Mouse (Mus musculus) 3134 (cell line): ENCODE measurements at regions not wholly inside any gene's neighbourhood (a gene's known extent, or its start where the extent isn't known, plus 50 kb on each side); places are given as distances from the start of the nearest gene placed in this dataset.

Experiments
- DNase-seq: peaks from one replicate; pipeline ENCODE4 v3.0.0-alpha.2; 2011; ENCODE audit warnings: low spot score; ENCODE audit not compliant: insufficient read length; ENCODE audit errors: extremely low read depth

GRCm38 (mm10) chr7:138640492-138641165, 205.2 kb upstream of the Ppp2r2d start:
- DNase-seq, result no peak

DNA sequence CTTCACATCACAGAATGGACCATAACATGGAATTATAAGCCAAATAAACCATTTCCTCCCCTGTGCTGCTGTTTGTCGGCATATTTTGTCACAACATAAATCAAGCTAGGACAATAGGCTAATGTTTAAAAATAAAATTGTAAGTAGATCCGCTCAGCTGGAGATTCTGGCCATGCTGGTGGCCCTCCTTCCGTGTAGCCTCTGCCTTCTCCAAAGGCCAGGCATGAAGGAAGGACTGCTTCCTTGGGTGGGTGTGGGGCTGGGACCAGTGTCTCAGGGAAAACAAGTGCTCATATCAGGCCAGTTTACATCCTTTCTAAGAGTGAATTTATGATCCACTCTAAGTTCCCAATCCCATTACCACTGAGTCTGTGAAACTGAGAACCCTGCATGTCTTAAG, 206.3 kb upstream of the Ppp2r2d start:
- no peak for DNase-seq

GRCm38 (mm10) chr7:138626061-138626460, 219.8 kb upstream of the Ppp2r2d start:
- no peak for DNase-seq

DNA sequence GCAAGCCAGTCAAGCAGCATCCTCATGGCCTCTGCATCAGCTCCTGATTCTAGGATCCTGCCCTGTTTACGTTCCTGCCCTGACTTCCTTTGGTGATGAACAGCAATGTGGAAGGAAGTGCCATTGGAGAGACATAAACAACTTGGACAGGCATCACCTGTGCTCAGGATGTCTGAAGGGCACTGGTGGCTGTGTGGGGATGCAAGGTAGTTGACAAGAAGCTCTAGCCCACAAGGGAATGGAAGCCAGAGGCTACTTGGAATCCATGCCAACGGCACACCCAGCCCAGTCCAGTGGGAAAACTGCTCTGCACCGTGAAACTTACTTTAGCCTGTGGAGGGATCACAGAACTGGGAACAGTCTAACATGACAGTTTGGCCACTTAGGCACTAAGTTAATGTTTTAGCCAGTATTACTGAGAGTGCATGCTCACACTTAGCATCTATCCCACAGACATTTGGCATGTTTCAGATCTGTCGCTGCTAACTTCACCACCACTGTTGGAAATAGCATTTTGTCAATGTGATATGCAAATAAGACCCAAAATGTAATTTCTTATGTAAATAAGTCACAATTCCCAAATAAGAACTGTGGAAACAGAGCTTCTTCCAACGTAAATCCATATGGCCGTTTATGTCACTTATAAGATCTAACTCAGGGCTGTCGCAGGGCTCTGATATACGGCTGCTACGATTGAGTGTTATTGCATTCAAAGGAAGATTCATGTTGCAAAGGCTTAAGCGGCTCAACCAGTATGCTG, 223.5 kb upstream of the Tcerg1l start:
- no peak for DNase-seq

- no peak for DNase-seq
Measured at GRCm38 (mm10) chr7:138620080-138620684, 222.7 kb upstream of the Tcerg1l start.

DNA sequence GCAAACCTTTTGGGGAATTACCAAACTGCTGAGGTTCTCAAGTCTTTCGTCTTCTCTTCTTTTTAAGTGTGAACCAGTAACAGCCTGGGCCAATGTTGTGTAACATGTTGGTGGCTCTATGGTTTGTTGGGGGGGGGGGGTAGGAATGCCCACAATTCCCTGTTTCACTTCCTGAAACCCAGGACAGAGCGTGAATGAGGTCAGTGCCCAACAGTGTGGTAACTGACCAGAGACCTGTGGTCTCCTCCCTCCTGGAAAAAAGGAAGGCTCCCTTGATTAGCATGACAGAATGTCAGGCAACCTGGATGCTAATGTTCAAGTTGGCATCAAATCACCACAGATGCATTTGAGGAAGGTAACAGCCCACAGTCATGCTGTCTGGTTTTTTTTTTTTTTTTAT, 218.9 kb upstream of the Tcerg1l start:
- no peak for DNase-seq

GRCm38 (mm10) chr7:138609605-138610004, 212.1 kb upstream of the Tcerg1l start:
- DNase-seq, result no peak

- DNase-seq, result no peak
Measured at GRCm38 (mm10) chr7:138609124-138609523, 211.6 kb upstream of the Tcerg1l start.

DNA sequence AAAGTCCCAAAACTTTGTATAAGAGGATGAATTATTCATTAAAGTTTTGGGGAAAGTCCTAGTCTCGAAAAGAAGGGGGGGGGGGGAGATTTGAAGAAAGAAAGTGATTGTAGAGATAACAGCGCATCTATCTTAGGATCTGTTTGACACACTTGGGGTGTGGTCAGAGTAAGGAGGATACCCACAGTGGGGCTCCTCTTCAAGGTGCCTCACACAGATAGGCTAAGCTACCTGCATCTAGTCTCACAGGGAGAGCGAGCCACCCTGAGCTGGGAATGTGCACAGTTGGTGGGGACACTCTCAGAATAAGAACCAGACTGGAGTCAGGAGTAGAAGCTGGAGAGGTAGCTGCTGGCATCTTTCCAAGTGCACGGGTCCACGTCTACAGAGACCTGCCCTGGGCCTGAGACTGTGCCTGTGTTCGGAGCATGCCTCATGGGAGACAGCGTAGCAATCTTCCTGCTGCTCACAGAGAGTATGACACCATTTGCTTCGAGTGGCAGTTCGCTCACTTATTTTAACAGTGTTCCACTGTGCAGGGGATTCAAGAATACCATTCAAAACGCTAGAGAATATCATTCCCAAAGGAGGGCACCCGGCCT, 208.9 kb upstream of the Tcerg1l start:
- no peak for DNase-seq

GRCm38 (mm10) chr7:138605923-138606322, 208.4 kb upstream of the Tcerg1l start:
- no peak for DNase-seq

GRCm38 (mm10) chr7:138601749-138602148, 204.2 kb upstream of the Tcerg1l start:
- no peak for DNase-seq

- no peak for DNase-seq
Measured at GRCm38 (mm10) chr7:138593344-138593743, 195.8 kb upstream of the Tcerg1l start.

DNA sequence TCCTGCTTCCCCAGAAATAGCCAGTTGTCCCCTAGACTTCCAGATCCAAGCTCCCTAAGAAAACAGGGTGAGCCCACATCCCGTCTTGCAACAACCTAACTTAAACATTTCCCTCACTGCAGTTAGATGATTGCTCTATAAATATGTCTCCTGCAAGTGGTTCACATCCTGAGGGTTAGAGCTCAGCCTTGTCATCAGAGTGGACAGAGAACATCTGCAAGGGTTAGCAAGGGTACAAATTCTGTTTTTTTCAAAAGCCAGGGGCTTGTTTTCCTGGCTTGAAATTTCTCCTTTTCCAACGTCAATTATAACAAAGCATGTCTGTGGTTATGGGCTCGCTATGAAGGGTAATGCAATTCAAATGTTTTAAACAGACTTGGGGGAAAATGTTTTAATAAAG, 169.8 kb upstream of the Tcerg1l start:
- DNase-seq, result no peak

DNA sequence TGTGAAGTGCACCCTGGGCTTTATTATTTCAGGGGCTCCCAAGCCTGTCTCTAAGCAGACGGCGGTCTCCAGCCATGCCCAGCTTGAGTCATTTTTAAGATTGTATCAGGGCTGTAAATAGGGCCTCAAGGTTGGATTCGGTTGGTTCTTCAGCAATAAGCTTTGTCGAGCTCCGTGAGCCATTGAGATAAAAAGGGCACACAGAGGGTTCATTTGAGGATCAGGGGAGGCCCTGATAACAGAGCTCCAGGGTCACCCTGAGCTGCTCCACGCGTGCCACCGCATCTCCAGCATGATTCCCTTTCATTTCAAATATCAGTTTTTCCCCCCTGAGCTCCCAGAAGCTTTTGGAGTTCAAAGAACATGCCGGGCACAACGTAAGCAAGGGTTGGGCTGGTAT, 154.1 kb upstream of the Tcerg1l start:
- no peak for DNase-seq

DNA sequence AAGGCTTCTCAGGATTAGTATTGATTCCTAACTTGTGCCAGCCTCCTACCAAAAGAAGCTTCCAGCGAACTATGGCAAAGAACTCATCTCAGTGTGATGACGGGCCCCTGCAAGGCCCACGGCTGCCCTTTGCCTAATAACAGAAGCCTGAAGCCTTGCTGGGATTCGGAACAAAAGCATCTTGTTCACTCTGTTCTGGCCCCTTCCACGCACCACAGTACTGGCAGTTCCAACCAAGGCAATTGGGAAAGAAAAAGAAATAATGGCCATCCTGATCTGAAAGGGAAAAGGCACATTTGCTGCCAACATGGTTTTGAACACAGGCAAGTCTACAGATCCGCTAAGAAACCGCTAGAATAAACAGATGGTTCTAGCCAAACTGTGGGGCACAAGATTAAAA, 150.4 kb upstream of the Tcerg1l start:
- no peak for DNase-seq

DNA sequence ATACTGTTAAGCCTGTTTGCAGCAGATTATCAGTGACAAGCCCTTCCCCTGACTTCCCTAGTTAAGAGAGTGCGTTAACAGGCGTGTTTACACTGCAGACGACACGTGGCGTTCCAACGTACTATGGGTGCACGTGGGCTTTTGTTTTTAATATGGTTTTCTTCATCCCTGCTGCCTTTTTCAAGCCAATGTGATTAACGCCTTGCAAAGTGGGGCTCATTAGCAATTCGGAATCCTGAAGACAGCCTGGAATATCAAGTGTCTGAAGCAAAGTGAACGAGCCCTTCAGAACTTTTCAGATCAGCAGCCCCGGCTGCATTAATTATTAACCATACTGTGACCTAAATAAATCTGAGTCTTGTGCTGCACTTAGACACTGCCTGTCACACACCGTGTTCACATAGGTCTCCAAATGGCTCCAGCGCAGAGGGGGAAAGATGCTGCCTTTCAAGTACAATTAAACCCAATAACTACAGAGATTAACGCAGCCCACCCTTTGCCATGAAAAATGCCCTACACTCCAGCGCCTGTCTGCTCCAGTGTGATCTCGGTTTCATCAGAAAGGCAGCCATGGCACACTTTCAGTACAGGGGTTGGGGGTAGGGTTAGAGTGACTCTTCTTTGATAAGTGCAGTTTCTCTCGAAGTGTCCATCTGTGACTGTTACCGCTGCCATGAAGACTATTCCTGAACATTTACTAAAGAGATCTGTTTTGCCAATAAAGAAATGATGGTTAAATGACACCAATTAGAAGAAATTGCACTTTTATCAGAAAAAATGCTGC, 140.7 kb upstream of the Tcerg1l start:
- DNase-seq, result no peak

GRCm38 (mm10) chr7:138526143-138526542, 128.6 kb upstream of the Tcerg1l start:
- DNase-seq, result no peak

DNA sequence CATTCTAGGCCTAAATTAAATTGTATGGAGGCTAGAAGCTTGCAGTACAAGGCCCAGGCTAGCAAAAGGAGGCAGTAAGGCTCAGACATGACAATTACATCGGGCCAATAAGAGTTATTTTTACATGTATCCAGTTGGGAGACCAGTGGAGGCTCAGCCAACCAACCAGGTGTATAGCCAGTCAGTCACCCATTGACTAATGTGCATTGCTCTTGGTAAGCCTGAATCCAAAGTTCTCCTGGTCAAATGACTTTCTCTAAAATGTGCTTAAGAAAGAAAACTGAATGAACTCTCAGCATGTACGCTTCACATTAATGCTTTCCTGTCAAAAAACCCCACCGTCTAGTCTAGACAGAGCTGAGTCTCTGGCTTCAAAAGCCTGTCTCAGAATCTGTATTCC, 127.4 kb upstream of the Tcerg1l start:
- DNase-seq, result no peak

GRCm38 (mm10) chr7:138514171-138514570, 116.6 kb upstream of the Tcerg1l start:
- DNase-seq, result no peak

- DNase-seq, result no peak
Measured at GRCm38 (mm10) chr7:138505205-138505604, 107.7 kb upstream of the Tcerg1l start.

DNA sequence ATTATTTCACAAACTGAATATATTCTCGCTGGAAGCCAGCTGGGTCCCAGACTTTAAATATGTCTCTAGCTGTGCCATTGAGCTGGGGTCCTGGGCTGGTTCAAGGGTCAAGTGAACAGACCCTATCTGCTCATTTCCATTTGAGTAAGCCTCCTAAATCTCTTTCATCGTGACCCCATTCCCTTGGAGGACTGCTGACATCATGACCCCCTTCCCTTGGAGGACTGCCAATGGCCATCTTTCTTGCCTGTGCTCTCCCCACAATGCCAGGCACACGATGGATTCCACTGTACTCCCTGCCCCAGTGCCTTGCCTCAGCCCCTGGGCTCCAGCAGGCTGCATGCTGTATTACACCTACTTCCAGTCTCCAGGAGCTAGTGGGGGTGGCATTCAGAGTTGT, 106.5 kb upstream of the Tcerg1l start:
- DNase-seq, result no peak
